Mouse (Mus musculus) heart, embryonic 10.5 days (tissue): ENCODE measurements around the gene Corin. TPM values are rescaled to one million over a fixed set of nuclear protein-coding genes. Genes with fewer than 3 reads are reported as not detected.
A peak's percentile ranks its signal among the peaks of the same experiment; 100 is the strongest.

Experiments used
- DNase-seq: peaks from one replicate; pipeline ENCODE4 v3.0.0-alpha.2; 2017; ENCODE audit warnings: low spot score
- H3K27ac ChIP-seq: fragments of 300-500 bp; sonication (generic); 2 replicates; pipeline ENCODE4 v1.5.1; 2016; ENCODE audit warnings: mild to moderate bottlenecking
- H3K27me3 ChIP-seq: fragments of 300-500 bp; sonication (generic); 2 replicates; pipeline ENCODE4 v1.6.1; 2016; ENCODE audit warnings: mild to moderate bottlenecking; ENCODE audit not compliant: poor library complexity, insufficient read depth, severe bottlenecking
- H3K36me3 ChIP-seq: fragments of 300-500 bp; sonication (generic); 2 replicates; pipeline ENCODE4 v1.6.1; 2016; ENCODE audit warnings: mild to moderate bottlenecking, moderate library complexity
- H3K4me1 ChIP-seq: fragments of 300-500 bp; sonication (generic); 2 replicates; pipeline ENCODE4 v1.6.1; 2016; ENCODE audit warnings: mild to moderate bottlenecking
- H3K4me3 ChIP-seq: fragments of 300-500 bp; sonication (generic); 2 replicates; pipeline ENCODE4 v1.5.1; 2016; ENCODE audit warnings: mild to moderate bottlenecking, moderate library complexity
- H3K9me3 ChIP-seq: fragments of 300-500 bp; sonication (generic); 2 replicates; pipeline ENCODE4 v1.6.1; 2016; ENCODE audit warnings: mild to moderate bottlenecking, moderate library complexity
- WGBS: fragments of 180-500 bp; shearing (Covaris S2); methylation state at CpG from one replicate; pipeline ENCODE4 v1.1.7; 2016; 5-methylcytosine and 5-hydroxymethylcytosine counted together
- polyA plus RNA-seq: library from polyadenylated mRNA; unstranded; fragments of >200 nt; fragmentation: Nextera tagmentation; extraction: Ambion mirVana; gene quantifications from 2 replicates; pipeline ENCODE4 v1.2.1, GENCODE M21; 2016

The Corin gene
- polyA plus RNA-seq, 1 experiment from 2014 or later, result 13.7 TPM

- Histone ChIP-seq H3K27me3 (no peaks in the 10 kb centered on the region), H3K4me1 (peaks cover 10% of the 10 kb centered on the region), H3K4me3 (no peak overlapping the region), H3K27ac (0 out of 2 replicates have a peak overlapping the region, but pooled peaks have one; percentile 8), H3K9me3 (no peaks in the 10 kb centered on the region), H3K36me3 (no peaks in the 10 kb centered on the region)
- no peak for DNase-seq
- 69% methylated on average over 7 of the region's 7 CpGs for WGBS
Measured at GRCm38 (mm10) chr5:72471746-72472145, 32.5 kb downstream of the Corin start.

- Histone ChIP-seq H3K36me3 (no peaks in the 10 kb centered on the region; the same call in 1 of the 2 replicates), H3K9me3 (no peaks in the 10 kb centered on the region), H3K27me3 (no peaks in the 10 kb centered on the region), H3K27ac (no peak overlapping the region), H3K4me3 (no peak overlapping the region), H3K4me1 (no peaks in the 10 kb centered on the region)
- no peak for DNase-seq
- 81% methylated on average over 3 of the region's 3 CpGs for WGBS
Measured at GRCm38 (mm10) chr5:72464932-72465331, 39.3 kb downstream of the Corin start.

GRCm38 (mm10) chr5:72459374-72460112 is 44.7 kb downstream of the Corin start:
- no peaks in the 10 kb centered on the region for H3K9me3 ChIP-seq
- no peaks in the 10 kb centered on the region for H3K4me1 ChIP-seq
- 65% methylated on average over 7 of the region's 7 CpGs for WGBS
- DNase-seq, result no peak
- no peak overlapping the region for H3K27ac ChIP-seq
- no peak overlapping the region for H3K4me3 ChIP-seq
- no peaks in the 10 kb centered on the region for H3K36me3 ChIP-seq
- H3K27me3 ChIP-seq, result no peaks in the 10 kb centered on the region

GRCm38 (mm10) chr5:72453690-72454089 is 50.6 kb downstream of the Corin start:
- DNase-seq, result no peak
- Histone ChIP-seq H3K27me3 (no peaks in the 10 kb centered on the region), H3K36me3 (no peaks in the 10 kb centered on the region), H3K9me3 (no peaks in the 10 kb centered on the region), H3K4me3 (no peak overlapping the region), H3K4me1 (0 out of 2 replicates have a peak, but pooled peaks cover 6% of the 10 kb centered on the region), H3K27ac (no peak overlapping the region)
- 68% methylated on average over 2 of the region's 2 CpGs for WGBS

GRCm38 (mm10) chr5:72453176-72453575 is 51.1 kb downstream of the Corin start:
- Histone ChIP-seq H3K4me1 (0 out of 2 replicates have a peak, but pooled peaks cover 6% of the 10 kb centered on the region), H3K4me3 (no peak overlapping the region), H3K27ac (no peak overlapping the region), H3K9me3 (no peaks in the 10 kb centered on the region), H3K27me3 (no peaks in the 10 kb centered on the region), H3K36me3 (no peaks in the 10 kb centered on the region)
- no peak for DNase-seq
- WGBS, result 89% methylated on average over 11 of the region's 11 CpGs

- Histone ChIP-seq H3K9me3 (no peaks in the 10 kb centered on the region), H3K27ac (no peak overlapping the region), H3K27me3 (no peaks in the 10 kb centered on the region), H3K4me3 (no peak overlapping the region), H3K36me3 (no peaks in the 10 kb centered on the region), H3K4me1 (0 out of 2 replicates have a peak, but pooled peaks cover 6% of the 10 kb centered on the region)
- WGBS, result 73% methylated on average over 4 of the region's 4 CpGs
- DNase-seq, result no peak
Measured at GRCm38 (mm10) chr5:72452750-72453149, 51.5 kb downstream of the Corin start.

GRCm38 (mm10) chr5:72448846-72449245 is 55.4 kb downstream of the Corin start:
- H3K27me3 ChIP-seq, result no peaks in the 10 kb centered on the region
- H3K4me3 ChIP-seq, result no peak overlapping the region
- no peak for DNase-seq
- 65% methylated on average over 2 of the region's 2 CpGs for WGBS
- 0 out of 2 replicates have a peak, but pooled peaks cover 5% of the 10 kb centered on the region for H3K4me1 ChIP-seq
- no peak overlapping the region for H3K27ac ChIP-seq
- H3K9me3 ChIP-seq, result no peaks in the 10 kb centered on the region
- H3K36me3 ChIP-seq, result no peaks in the 10 kb centered on the region

- WGBS, result 77% methylated on average over 11 of the region's 11 CpGs
- H3K27ac ChIP-seq, result no peak overlapping the region
- DNase-seq, result no peak
- no peaks in the 10 kb centered on the region for H3K36me3 ChIP-seq
- no peak overlapping the region for H3K4me3 ChIP-seq
- H3K27me3 ChIP-seq, result no peaks in the 10 kb centered on the region
- 0 out of 2 replicates have a peak, but pooled peaks cover 8% of the 10 kb centered on the region for H3K4me1 ChIP-seq
- no peaks in the 10 kb centered on the region for H3K9me3 ChIP-seq
Measured at GRCm38 (mm10) chr5:72446104-72446503, 58.2 kb downstream of the Corin start.

GRCm38 (mm10) chr5:72443946-72444345 is 60.3 kb downstream of the Corin start:
- Histone ChIP-seq H3K36me3 (no peaks in the 10 kb centered on the region), H3K4me3 (no peak overlapping the region), H3K4me1 (0 out of 2 replicates have a peak, but pooled peaks cover 6% of the 10 kb centered on the region), H3K9me3 (no peaks in the 10 kb centered on the region), H3K27ac (0 out of 2 replicates have a peak overlapping the region, but pooled peaks have one; percentile 12), H3K27me3 (no peaks in the 10 kb centered on the region)
- DNase-seq, result no peak
- WGBS, result 73% methylated on average over 11 of the region's 11 CpGs

- Histone ChIP-seq H3K4me1 (0 out of 2 replicates have a peak, but pooled peaks cover 5% of the 10 kb centered on the region), H3K4me3 (no peak overlapping the region), H3K27ac (no peak overlapping the region), H3K36me3 (no peaks in the 10 kb centered on the region), H3K27me3 (no peaks in the 10 kb centered on the region), H3K9me3 (no peaks in the 10 kb centered on the region)
- no peak for DNase-seq
- 74% methylated on average over 4 of the region's 4 CpGs for WGBS
Measured at GRCm38 (mm10) chr5:72443007-72443406, 61.3 kb downstream of the Corin start.

GRCm38 (mm10) chr5:72441181-72441580 is 63.1 kb downstream of the Corin start:
- 0 out of 2 replicates have a peak, but pooled peaks cover 5% of the 10 kb centered on the region for H3K4me1 ChIP-seq
- H3K4me3 ChIP-seq, result no peak overlapping the region
- 55% methylated on average over 10 of the region's 10 CpGs for WGBS
- no peaks in the 10 kb centered on the region for H3K9me3 ChIP-seq
- DNase-seq, result no peak
- no peaks in the 10 kb centered on the region for H3K36me3 ChIP-seq
- H3K27ac ChIP-seq, result no peak overlapping the region
- no peaks in the 10 kb centered on the region for H3K27me3 ChIP-seq

- no peaks in the 10 kb centered on the region for H3K9me3 ChIP-seq
- DNase-seq, result peak; percentile 79
- no peak overlapping the region for H3K4me3 ChIP-seq
- H3K4me1 ChIP-seq, result peaks cover 15% of the 10 kb centered on the region
- no peak overlapping the region for H3K27ac ChIP-seq
- no peaks in the 10 kb centered on the region for H3K36me3 ChIP-seq
- no peaks in the 10 kb centered on the region for H3K27me3 ChIP-seq
- 40% methylated on average over 11 of the region's 11 CpGs for WGBS
Measured at GRCm38 (mm10) chr5:72435085-72435484, 69.2 kb downstream of the Corin start.

- DNase-seq, result no peak
- Histone ChIP-seq H3K9me3 (no peaks in the 10 kb centered on the region), H3K4me1 (peaks cover 15% of the 10 kb centered on the region), H3K27me3 (no peaks in the 10 kb centered on the region), H3K27ac (no peak overlapping the region), H3K4me3 (no peak overlapping the region), H3K36me3 (no peaks in the 10 kb centered on the region)
- WGBS, result 51% methylated on average over 3 of the region's 3 CpGs
Measured at GRCm38 (mm10) chr5:72431856-72432255, 72.4 kb downstream of the Corin start.
